ENCODE assay signal across 8 mouse cellular contexts in the genomic region with DNA sequence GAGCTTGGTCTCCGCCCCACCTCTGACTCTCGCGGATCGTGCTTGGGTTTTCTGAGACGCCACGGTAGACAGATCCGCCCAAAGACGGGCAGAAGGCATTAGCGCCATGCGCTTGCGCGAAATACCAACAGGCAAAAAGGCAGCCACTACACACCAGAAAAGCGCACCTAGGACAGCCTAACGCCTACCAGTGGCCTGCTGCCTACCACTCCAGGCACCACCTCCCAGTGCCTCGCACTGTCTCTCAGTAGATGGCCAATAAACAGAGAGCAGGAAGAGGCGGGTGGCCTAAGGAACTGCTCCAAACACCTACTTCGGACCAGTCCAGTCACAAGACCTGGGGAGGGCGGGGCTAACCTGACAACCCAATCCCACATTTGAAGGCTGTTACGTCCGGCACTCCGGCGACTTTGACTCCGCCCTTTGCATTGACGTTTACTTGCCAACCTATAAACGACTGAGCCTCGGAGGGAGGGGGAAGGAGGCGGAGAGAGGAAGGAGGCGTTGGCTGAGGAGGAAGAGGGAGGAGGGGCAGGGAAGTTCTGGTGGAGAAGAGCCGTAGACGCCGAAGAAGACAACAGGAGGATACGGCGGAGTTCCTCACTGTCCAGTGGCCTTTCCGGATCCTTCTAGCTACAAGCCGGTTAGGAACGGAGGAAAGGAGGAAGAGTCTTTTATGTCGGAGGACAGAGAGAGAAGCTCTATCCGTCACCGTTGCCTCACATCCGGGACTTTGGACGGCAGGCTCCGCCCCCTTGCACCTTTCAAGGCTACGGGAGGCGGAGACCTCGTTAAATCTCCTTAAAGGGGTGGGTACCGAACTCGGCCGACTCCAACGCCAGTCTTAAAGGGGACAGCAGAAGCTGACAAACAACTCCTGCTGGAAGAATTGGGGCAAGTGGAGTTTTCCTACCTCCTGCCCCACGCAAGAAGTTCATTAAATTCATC. TPM values are rescaled to one million over a fixed set of nuclear protein-coding genes. Genes with fewer than 3 reads are reported as not detected.
DNase-seq lines count a peak whose midpoint lies in the region; ATAC-seq lines count a peak whose summit lies in the region.

No protein-coding gene starts in this region.

- peak; percentile 98 to 99 for DNase-seq in B cell, adult 2 months
- peak; percentile 100 for DNase-seq in brain, adult 2 months (ENCODE audit: low read depth, low spot score)
- peak; percentile 100 for DNase-seq in heart, embryonic 10.5 days (ENCODE audit: low spot score)
- peak; percentile 100 for DNase-seq in liver
- peak; percentile 98 to 99 for DNase-seq in spleen, postnatal 4 days (ENCODE audit: low spot score in 2 of 2)

- H3K27ac ChIP-seq in heart, embryonic 10.5 days, result peak overlapping the region; percentile 95
- peak overlapping the region; percentile 99 for H3K27ac ChIP-seq in kidney, embryonic 15.5 days

- H3K4me1 ChIP-seq in heart, embryonic 10.5 days, result peaks cover 24% of the 10 kb centered on the region
- H3K4me1 ChIP-seq in kidney, embryonic 15.5 days, result peaks cover 32% of the 10 kb centered on the region

- H3K4me2 ChIP-seq in kidney, embryonic 15.5 days, result peak overlapping the region; percentile 75

- WGBS in heart, embryonic 10.5 days, result under 1% methylated on average over 50 of the region's 50 CpGs
- WGBS in kidney, embryonic 15.5 days, result under 1% methylated on average over 50 of the region's 50 CpGs

- H3K9ac ChIP-seq in kidney, embryonic 15.5 days, result peak overlapping the region; percentile 95

- H3K4me3 ChIP-seq in heart, embryonic 10.5 days, result peak overlapping the region; percentile 100
- H3K4me3 ChIP-seq in kidney, embryonic 15.5 days (replicated peaks), result peak overlapping the region; percentile 63

- no peaks in the 10 kb centered on the region for H3K9me3 ChIP-seq in heart, embryonic 10.5 days
- H3K9me3 ChIP-seq in kidney, embryonic 15.5 days (replicated peaks), result no peaks in the 10 kb centered on the region

- no peaks in the 10 kb centered on the region for H3K27me3 ChIP-seq in heart, embryonic 10.5 days (ENCODE audit: insufficient read depth, poor library complexity, severe bottlenecking)
- H3K27me3 ChIP-seq in kidney, embryonic 15.5 days, result no peaks in the 10 kb centered on the region

- H3K36me3 ChIP-seq in heart, embryonic 10.5 days, result peaks cover 61% of the 10 kb centered on the region
- H3K36me3 ChIP-seq in kidney, embryonic 15.5 days, result peaks cover 64% of the 10 kb centered on the region

- peak; percentile 80 for ATAC-seq in erythroblast, adult 5-6 weeks (replicated peaks; ENCODE audit: low FRiP score, poor library complexity, severe bottlenecking)
- ATAC-seq in kidney, embryonic 15.5 days (replicated peaks; ENCODE audit: low FRiP score), result peak; percentile 95
- ATAC-seq in monocyte, adult 5-6 weeks (replicated peaks; ENCODE audit: insufficient number of reproducible peaks, low FRiP score, low TSS enrichment, poor library complexity, severe bottlenecking), result peak; percentile 81

RNA-seq across cellular contexts. Expression of gene Fbrs, which starts 1.0 kb away (rescaled TPM):
- 154 and 157 TPM in 2 replicates for total RNA-seq in erythroblast, adult 5-6 weeks (2015; ENCODE audit: low replicate concordance)
- 61.2 and 79.1 TPM in 2 replicates for total RNA-seq in erythroblast, adult 5-6 weeks (2017; ENCODE audit: low replicate concordance)
- polyA plus RNA-seq in heart, embryonic 10.5 days (2016; fragmentation: Nextera tagmentation; extraction: Ambion mirVana), result 6.4 and 13.0 TPM in 2 replicates
- polyA plus RNA-seq in kidney, embryonic 15.5 days (2015; fragmentation: Nextera tagmentation; extraction: Ambion mirVana), result 10.2 and 11.9 TPM in 2 replicates
- 27.9 to 55.8 TPM (median 33.5 TPM) in 3 replicates for total RNA-seq in monocyte, adult 5-6 weeks (2017)

RNA-seq across cellular contexts. Expression of gene Prr14, which starts 18.6 kb away (rescaled TPM):
- total RNA-seq in erythroblast, adult 5-6 weeks (2015; ENCODE audit: low replicate concordance), result 65.2 and 71.7 TPM in 2 replicates
- 25.4 and 41.3 TPM in 2 replicates for total RNA-seq in erythroblast, adult 5-6 weeks (2017; ENCODE audit: low replicate concordance)
- polyA plus RNA-seq in heart, embryonic 10.5 days (2016; fragmentation: Nextera tagmentation; extraction: Ambion mirVana), result 35.6 and 42.2 TPM in 2 replicates
- polyA plus RNA-seq in kidney, embryonic 15.5 days (2015; fragmentation: Nextera tagmentation; extraction: Ambion mirVana), result 36.0 and 47.4 TPM in 2 replicates
- 63.5 to 76.8 TPM (median 69.4 TPM) in 3 replicates for total RNA-seq in monocyte, adult 5-6 weeks (2017)

RNA-seq across cellular contexts. Expression of gene Zfp689, which starts 29.0 kb away (rescaled TPM):
- total RNA-seq in erythroblast, adult 5-6 weeks (2015; ENCODE audit: low replicate concordance), result not detected in 2 replicates
- total RNA-seq in erythroblast, adult 5-6 weeks (2017; ENCODE audit: low replicate concordance), result 0.26 and 2.4 TPM in 2 replicates
- polyA plus RNA-seq in heart, embryonic 10.5 days (2016; fragmentation: Nextera tagmentation; extraction: Ambion mirVana), result 6.6 and 7.0 TPM in 2 replicates
- 8.1 and 8.9 TPM in 2 replicates for polyA plus RNA-seq in kidney, embryonic 15.5 days (2015; fragmentation: Nextera tagmentation; extraction: Ambion mirVana)
- 1.4 to 2.8 TPM (median 1.9 TPM) in 3 replicates for total RNA-seq in monocyte, adult 5-6 weeks (2017)

RNA-seq across cellular contexts. Expression of gene Srcap, which starts 33.8 kb away (rescaled TPM):
- total RNA-seq in erythroblast, adult 5-6 weeks (2015; ENCODE audit: low replicate concordance), result 51.9 and 52.5 TPM in 2 replicates
- total RNA-seq in erythroblast, adult 5-6 weeks (2017; ENCODE audit: low replicate concordance), result 59.9 and 65.1 TPM in 2 replicates
- 47.4 and 56.4 TPM in 2 replicates for polyA plus RNA-seq in heart, embryonic 10.5 days (2016; fragmentation: Nextera tagmentation; extraction: Ambion mirVana)
- polyA plus RNA-seq in kidney, embryonic 15.5 days (2015; fragmentation: Nextera tagmentation; extraction: Ambion mirVana), result 54.6 and 57.9 TPM in 2 replicates
- 12.3 to 47.6 TPM (median 26.1 TPM) in 3 replicates for total RNA-seq in monocyte, adult 5-6 weeks (2017)

RNA-seq across cellular contexts. Expression of gene Gm42715, which starts 41.4 kb away (rescaled TPM):
- 27.9 and 44.5 TPM in 2 replicates for total RNA-seq in erythroblast, adult 5-6 weeks (2015; ENCODE audit: low replicate concordance)
- total RNA-seq in erythroblast, adult 5-6 weeks (2017; ENCODE audit: low replicate concordance), result 17.4 and 34.6 TPM in 2 replicates
- polyA plus RNA-seq in heart, embryonic 10.5 days (2016; fragmentation: Nextera tagmentation; extraction: Ambion mirVana), result 9.4 and 10.0 TPM in 2 replicates
- polyA plus RNA-seq in kidney, embryonic 15.5 days (2015; fragmentation: Nextera tagmentation; extraction: Ambion mirVana), result 18.7 and 19.4 TPM in 2 replicates
- total RNA-seq in monocyte, adult 5-6 weeks (2017), result 2.3 to 18.1 TPM (median 5.0 TPM) in 3 replicates

Comparison
In these comparisons a context has a peak if more than half of its experiments do, and no peak if none do; other contexts are left out.
1. Peak in every context shown above with its lines: DNase-seq, ATAC-seq, H3K4me3 ChIP-seq and H3K27ac ChIP-seq.